Mouse (Mus musculus) heart, adult 8-10 months (tissue): ENCODE data around the gene Camk1g. TPM values are rescaled to one million over a fixed set of nuclear protein-coding genes. Genes with fewer than 3 reads are reported as not detected.

Source experiments
- DNase-seq: peaks from one replicate; pipeline ENCODE4 v3.0.0; 2022; ENCODE audit warnings: low spot score
- total RNA-seq, 4 experiments: library from RNA; stranded (reverse); gene quantifications; 2 replicates each; pipeline ENCODE4 v1.2.4; 2022

Gene Camk1g
- total RNA-seq: under 1 TPM; 0.14 to 0.72 (median 0.22) TPM

DNA sequence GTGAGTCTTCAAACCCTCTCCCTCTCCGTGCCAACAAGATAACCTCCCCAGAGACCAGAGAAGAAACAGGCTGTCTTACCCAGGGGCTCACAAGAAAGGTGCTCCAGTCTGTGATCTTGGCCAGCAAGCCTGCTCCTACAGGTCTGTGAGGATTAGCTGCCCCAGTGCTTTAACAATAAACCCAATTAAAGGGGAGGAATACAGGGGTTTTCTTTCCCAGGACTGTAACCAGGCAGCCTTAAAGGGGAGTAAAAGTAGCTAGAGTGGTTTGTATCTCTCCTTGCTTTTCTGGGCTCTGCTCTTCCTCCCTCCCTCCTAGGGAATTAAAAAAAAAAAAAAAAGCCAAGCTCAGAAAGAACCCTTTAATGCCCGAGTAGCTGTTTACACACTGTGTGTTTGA is at the start of gene Camk1g:
Gene Camk1g, minus strand, starts transcription at position 203 of the 400 bp plus-strand sequence.
- DNase-seq: no peak

DNA sequence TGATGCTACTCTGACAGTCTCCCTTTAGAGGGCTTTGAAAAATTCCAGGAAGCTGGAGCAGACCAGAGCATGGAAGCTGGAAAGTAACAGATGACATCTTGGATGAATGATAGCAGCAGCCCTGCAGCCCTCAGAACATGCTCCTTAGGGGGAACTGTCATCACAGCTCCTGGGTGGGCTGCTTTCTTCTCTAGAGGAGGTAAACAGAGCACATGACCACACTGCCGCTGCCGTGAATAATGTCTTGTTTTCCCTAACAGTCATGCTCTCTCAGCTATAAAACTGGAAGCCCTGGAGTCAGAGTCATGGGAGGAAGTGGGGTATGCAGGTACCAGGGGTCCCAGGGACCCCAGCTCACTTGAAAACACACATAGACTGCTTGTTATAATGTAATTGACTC is 49.1 kb upstream of the Camk1g start:
- DNase-seq: no peak

DNA sequence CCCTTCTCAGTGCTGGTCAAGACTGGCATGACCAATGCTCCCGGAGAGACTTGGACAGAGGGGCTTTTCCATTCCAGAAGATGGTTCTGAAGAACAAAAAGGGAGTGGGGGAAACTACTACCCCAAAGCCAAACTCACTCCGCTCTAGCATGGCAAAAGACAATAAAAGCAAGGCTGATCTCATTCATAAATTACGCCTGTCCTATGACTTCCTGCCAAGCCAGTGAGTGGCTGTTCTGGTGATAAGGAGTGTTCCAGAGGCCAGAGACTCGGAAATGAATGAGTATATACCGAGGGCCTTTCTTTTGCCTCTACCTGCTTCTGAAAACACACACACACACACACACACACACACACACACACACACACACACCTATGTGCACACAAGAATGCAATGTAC is 48.6 kb upstream of the Camk1g start:
- peak; percentile 19 for DNase-seq

DNA sequence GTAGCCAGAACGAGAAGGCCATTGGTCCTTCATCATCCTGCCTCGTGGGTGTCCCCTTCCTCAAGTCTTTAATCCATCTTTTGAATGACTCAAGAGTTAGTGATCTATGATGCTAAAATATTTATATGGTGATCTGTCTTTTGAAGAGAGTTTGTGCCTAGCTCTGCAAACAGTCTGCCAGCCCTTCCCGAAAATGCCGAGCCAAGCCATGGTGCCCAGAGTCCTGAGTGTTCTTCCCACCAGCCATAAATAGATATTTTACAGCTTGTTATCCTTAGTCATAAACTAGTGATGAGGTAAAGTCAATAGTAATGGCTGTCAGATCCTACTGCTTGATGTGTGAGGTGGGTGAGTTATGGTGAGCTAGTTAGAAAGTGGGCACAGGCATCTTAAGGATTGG is 44.0 kb upstream of the Camk1g start:
- no peak for DNase-seq

DNA sequence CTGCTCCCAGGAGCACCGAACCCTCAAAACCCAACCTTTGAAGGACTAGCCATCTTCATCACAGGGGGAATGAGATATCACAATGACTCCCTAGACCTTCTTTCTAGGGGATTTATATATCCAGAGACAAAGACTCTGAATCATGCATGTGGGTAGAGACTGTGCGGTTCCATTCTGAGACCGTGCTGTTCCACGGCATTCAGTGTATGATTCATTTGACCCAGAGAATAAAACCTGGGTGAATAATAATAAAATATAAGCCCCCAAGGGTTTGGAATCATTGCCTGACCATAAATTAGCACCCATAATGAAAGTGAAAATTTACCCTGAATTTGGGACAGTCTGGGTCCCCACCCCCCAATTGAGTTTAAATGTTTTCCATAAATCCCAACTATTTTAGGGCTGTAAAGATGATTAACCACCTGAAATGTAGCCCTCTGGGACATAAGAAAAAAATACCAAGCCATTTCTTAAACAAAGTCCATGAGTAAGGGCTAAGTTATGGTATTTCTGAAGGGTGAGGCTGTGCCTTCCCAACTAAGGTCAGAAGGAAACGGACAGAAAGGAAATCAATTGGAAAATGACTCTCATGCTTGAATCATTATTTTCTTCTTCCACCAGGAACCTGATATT is 43.4 kb upstream of the Camk1g start:
- DNase-seq: no peak

DNA sequence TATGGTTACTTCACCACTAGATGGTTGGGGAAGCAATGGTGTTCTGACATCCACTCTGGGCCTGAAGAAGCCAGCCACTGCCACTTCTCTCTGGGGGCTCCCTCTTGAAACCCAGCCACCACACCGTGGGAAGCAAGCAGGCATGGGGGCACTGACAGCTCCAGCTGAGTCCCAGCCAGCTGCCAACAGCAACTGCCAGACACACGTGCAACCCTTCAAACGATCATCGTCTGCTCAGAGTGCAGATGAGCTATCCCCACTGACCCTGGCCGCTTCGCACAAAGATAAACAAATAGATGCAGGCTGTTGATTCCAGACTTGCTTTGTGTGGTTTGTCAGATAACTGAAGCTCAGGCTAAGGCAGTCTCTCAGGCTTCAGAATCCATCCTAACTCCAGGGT is 37.4 kb upstream of the Camk1g start:
- DNase-seq: no peak

DNA sequence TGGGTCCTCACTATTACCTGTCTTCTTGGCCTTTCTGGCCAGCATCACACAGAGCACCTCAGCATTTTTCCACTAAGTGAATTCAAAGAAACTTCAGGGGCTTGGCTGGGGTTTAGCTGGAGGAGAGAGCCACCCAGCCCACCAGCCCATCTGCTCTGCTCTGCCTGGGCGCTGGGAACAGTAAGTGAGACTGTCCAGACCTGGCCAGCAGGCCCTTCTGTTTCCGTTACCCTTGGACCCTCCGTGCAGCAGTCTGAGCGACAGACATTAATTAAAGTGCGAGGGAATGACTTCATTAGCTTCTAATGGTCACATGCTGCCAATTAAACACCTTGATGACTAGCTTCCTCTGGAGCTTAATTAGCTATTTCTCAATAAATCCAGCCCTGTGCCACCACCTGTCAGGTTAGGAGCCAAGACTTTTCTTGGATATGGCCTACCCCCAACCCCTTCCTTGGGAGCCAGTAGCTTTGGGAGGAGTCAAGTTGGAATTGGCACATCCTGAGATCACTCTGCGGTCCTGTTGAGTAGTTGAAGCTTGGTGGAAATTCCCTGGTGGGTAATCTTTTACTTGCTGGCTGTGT is 36.1 kb upstream of the Camk1g start:
- no peak for DNase-seq

DNA sequence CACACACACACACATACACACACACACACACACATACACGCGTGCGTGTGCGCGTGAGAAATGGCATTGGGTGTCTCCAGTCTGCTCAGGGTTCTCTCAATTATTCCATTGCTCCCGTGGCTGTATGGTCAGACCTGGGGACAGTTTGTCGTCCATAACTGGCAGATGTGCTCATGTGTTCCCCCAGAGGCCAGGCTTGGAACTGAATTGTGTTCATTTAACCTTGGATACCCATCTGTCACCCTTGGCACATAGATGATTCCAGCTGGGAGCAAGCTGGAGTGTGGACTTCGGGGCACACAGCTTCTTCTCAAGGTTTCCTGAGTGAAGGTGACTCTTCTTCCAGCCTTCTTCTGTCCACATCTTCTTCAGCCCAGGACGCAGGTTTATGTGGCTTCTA is 31.6 kb upstream of the Camk1g start:
- no peak for DNase-seq

DNA sequence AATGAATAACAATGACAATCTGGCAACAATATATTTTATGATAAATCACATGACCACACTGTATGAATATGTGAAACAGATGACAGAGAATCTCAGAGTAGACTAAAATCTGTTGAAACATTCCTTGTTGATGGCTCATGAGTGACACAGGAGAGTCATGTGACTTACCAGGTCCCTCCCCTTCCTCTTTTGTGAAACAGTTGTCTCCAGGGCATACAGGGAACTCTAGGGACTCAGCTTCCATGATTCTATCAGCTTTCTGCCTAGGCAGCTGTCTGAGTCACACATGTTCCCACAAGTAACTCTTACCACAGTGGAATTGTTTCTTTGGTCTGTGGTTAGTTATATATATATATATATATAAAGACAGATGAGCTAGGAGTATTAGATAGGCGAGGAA is 30.2 kb upstream of the Camk1g start:
- DNase-seq: no peak

DNA sequence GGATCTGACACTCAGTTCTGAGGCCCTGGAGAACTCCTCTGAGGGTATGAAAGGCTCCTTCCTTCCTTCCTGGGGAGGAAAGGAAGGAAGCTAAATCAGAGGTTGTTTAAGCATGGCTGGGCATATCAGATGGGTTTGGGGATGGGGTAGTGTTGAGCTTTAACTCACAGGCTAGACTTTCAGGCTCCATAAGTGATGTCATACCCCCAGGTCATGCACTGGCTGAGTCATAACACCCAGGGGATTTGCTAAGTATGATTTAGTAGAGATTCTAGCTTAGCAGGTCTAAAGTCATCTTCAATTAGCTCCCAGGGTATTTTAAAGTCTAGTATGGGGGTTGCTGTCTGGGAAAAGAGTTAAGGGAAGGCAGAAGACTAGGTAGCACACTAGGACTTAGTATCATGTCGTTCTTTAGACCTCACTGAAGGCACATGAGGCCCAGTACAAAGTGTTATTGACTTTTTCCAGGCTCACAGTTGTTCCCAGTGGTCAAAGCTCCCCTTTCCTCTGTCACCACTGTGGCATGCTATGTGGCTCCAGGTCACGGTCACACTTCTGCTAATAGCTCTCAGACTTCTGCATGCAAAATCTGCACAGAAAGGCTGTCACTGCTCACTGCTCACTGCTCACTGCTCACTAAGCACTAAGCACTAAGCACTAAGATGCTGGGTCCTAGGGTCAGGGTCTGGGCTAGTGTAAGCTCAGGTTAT is 28.8 kb upstream of the Camk1g start:
- no peak for DNase-seq

DNA sequence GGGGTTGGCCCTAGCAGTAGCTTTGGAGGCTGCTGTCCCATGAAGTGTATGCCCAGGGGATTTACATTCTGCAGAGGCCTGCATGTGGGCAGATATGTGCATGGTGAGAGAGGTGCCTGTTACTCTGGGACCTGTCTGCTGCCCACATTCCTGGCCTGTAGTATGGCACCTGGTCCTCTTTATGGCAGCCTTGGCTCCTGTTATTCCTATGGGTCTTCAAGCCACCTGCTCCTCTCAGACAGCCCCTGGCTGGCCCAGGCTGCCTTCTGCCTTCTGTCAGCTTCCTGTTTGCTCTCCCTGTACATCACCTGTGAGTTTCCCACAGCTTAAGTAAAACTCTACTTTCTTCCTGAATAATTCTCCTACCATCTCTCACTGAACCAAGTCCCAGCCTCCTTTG is 27.0 kb upstream of the Camk1g start:
- DNase-seq: no peak

DNA sequence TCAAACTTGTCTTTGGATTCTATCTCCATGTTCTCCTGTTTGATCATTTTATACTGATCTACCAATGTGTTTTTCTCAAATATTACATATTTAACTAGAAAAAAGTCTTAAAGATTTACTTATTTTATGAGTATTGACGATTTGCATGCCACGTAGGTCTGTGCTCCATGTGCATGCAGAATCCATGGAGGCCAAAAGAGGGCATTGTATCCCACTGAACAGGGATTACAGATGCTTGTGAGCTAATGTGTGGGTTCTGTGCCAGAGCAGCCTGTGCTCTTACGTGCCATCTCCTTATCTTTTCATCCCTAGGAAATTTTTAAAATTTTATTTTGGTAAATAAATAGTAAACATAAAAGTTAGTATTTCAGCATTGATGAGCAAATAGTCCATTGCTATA is 22.2 kb upstream of the Camk1g start:
- DNase-seq: no peak

DNA sequence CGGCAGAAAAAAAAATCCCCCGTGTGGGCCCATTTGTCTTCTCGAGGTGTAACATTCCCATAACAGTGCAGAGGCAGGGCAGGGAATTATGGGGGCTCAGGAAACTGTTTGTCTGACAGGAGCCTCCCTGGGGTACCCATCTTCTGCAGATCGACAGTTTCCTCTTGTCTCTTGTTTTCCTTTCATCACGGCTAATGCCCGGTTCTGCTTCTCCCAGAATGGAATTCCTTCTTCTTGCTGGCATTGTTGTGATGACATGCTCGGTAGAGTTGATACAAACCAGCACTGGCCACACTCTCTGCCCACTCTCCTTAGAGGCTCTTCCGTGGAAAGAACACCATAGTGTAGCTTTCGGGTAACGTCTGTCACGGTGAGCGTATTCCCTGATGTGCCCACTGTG is 19.9 kb upstream of the Camk1g start:
- DNase-seq: no peak

DNA sequence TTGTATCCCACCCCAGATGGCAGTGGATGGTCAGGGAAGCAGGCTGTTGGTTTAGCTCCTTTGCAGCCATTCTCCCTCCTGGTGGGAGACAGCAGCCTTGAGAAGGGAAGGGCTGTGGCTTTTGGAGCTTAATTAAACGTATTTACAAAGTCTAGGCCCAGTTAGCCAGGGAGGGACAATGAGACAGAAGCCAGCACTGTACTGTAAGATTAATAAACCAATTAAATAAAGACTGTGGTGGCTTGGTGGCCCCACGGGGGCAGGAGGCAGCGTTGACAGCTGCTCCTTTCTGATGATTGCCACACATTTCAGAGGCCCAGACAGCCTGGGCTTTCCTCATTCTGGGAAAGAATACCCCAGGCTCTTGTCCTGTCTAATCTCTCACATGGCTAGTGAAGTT is 19.4 kb upstream of the Camk1g start:
- DNase-seq: no peak

DNA sequence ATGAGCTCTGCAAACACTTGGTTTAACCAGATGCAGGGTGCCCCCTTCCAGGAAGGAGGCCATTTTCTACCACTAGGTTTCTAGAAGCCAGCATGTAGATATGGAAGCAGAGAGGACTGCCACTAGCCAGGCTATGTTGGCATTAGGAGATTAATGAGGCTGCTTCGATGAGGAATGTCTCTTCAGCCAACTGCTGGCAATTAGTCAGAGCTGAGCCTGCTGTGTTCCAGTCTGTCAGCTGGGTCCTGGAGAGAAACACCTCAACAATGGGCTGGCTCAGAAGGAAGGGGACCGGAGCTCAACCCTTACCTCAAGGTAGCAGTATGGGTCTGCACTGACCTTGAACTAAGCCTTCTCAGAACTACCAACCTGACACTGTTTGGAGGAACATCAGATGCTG is 17.1 kb upstream of the Camk1g start:
- no peak for DNase-seq

DNA sequence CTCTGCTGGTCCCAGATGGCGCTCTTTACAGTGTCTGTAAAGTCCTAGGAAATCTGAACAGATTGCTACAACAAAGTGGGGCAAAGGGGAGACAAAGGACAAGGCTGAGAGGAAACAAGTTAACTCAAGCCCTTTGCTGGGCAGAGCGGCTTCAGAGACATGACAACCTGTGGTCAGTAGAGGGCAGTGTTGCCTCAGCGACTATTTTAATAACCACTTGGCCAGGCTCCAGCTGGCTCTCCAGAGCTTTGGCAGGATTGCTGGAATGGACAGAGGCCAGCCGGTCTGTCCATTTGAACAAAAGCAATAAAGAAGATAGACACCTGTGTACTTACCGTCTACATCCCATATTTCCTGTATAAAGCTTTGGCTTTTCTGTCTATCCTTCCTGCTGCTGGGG is 16.0 kb upstream of the Camk1g start:
- DNase-seq: peak; percentile 89

DNA sequence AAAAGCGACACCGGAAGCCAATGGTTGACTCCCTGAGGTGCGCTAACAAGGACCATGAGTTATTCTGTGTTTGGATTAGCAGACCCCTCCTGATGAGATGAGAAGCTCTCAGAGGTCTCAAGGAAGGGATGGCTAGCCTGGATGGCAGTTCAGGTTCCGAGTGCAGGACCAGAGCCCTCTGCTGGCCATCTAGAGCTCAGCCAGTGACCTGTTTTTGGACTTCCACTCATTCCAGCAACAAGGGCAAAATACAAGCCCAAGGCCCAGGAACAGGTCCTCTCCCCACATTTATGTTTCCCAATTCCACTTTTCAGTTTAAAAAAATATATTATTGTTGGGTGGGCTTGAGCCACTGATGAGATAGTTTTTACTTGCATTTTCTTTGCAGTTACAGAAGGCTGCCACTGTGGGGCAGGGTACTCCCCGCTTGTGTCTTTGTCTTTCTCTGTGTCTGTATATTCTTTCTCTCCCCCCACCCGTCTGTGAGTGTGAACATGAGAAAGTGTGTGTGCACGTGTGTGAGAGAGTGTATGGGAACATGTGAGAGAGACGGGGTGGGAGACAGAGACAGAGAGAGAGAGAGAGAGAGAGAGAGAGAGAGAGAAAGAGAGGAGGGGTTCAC is 12.9 kb upstream of the Camk1g start:
- DNase-seq: peak; percentile 19

DNA sequence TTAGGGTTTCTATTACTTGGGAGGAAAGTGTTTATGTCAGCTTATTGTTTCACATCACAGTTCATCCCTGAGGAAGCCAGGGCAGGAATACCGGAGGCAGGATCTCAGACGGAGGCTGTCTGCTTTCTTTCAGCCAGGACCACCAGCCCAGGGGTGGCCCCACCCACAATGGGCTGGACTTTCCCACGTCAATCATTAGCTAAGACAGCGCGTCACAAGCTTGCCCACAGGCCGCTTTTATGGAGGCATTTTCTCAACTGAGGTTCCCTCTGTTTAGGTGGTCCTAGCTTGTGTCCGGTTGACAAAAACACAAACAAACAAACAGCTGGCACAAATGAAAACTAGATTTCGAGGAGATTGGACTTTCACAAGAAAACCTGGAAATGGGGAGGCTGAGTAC is 12.3 kb upstream of the Camk1g start:
- DNase-seq: no peak

DNA sequence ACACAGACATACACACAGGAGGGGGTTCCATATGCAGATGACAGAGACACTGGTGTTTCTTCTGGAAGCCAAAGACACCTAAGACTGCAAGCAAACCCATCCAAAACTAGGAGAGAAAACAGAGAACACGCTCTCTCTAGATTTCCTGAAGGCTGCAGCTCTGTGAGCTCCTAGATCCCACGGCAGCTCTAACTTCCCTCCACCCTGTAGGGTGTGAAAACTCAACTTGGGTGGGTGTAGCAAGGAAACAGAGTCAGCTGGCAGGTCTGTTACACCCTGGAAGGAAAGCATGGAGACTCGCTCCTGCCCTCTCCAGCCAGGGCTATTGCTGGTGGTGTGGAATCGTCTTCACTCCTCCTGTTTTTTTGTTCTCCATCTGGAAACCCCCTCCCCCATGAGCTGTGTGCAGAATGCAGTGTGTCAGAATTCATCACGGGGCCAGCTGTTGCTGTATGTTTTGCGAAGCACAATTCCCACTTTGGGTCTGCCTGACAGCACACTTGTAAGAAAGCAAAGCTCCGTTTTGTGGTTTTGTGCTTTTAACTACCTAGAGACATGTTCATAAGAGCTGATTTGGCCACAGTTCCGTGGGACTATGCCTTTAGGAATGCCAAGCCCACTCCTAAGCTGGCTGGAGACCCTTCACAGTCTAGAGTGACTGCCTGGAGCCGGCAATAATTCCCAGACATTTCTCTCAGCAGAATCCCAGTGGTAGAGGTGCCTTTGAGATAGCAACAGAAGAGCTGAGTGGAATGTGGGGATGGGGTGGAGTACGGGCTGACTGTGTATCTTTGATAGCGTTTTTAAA is 11.7 kb upstream of the Camk1g start:
- DNase-seq: no peak

DNA sequence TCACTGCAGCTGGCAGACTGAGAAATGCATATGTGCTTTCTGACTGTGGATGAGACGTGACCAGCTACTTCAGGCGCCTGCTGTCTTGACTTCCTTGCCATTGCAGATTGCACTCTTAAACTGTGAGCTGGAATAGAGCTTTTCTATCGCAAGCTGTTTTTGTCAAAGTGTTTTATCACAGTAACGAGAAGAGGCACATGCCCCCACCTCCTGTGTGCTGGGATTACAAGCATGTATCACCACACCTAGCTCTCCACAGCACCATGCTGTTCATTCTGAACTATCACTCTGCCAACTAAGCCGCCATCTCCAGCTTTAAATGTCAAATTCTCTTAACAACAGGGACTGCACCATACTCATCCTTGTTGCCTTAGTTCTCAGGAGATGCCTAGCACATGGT is 10.8 kb upstream of the Camk1g start:
- DNase-seq: no peak

DNA sequence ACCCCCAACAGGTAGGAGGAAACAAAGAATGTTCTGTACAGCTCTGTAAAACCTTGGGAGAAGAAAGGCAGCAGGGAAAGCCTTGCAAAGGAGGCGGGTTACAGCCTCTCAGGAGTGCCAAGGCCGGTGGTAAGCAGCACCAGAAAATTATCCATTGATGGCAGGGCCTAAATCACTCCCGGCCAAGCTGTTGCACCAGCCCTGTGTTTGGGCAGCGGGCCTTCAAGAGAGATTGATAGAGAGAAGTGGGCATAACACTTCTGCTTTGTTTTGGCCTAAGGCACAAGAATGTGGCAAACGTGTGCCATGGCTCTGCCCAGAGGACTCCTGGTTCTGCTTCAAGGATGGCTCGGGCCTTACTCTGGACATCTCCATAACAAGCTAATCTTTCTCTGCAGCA is 9.5 kb upstream of the Camk1g start:
- no peak for DNase-seq

DNA sequence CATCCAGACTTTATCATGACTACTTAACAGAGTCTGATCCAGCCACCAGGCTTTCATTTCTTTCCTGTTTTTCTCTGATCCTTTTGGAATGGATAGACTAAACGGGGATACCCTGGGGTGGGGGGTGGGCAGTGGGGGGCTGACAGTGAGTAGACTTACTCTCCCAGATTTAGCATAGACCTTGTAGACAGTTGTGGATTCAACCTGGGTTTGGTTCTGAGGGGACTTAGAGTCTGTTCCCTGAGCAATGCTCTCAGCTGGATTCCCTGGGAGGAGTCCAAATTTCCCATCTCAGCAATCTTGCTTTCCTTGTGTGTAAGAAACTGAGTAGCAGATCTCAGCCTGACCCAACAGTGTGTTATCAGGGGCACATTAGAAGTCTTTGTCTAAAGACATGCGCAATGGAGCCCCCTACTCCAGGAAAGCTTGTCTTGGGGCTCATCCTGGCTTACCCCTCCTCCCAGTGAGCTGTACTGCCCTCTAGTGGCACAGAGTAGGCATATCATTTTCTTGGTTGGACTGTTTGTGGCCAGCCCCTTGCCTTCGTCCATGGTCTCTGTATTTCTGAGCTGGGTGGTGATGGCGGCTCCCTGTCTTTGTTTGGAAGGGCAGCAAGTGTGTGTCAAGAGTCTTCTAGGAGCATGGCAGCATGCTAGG is 6.5 kb upstream of the Camk1g start:
- peak; percentile 26 for DNase-seq
